7 mouse cellular contexts compared by ENCODE assay signal in genomic region chr2:122765071-122765793, GRCm38 (mm10). TPM values are rescaled to one million over a fixed set of nuclear protein-coding genes. Genes with fewer than 3 reads are reported as not detected.
DNase-seq lines count a peak whose midpoint lies in the region; ATAC-seq lines count a peak whose summit lies in the region.

TSS of gene Sqor (plus strand) at chr2:122765237.

- peak; percentile 68 for DNase-seq in adrenal gland, adult 8-10 months
- DNase-seq in embryo, embryonic 11 days, result peak; percentile 66
- no peak for DNase-seq in gonadal fat pad, adult 2 months (ENCODE audit: low read depth)
- DNase-seq in spleen, adult 18-20 months, result peak; percentile 37 to 45

- no peaks in the 10 kb centered on the region for H3K9me3 ChIP-seq in intestine, embryonic 15.5 days
- H3K9me3 ChIP-seq in limb, embryonic 13.5 days, result no peaks in the 10 kb centered on the region
- no peaks in the 10 kb centered on the region for H3K9me3 ChIP-seq in midbrain, embryonic 13.5 days

- peak within 1 kb of the TSS; percentile 49 for H3K4me3 ChIP-seq in intestine, embryonic 15.5 days (replicated peaks)
- peak within 1 kb of the TSS; percentile 46 for H3K4me3 ChIP-seq in limb, embryonic 13.5 days
- peak within 1 kb of the TSS; percentile 44 for H3K4me3 ChIP-seq in midbrain, embryonic 13.5 days (replicated peaks)

- H3K36me3 ChIP-seq in intestine, embryonic 15.5 days, result no peaks in the 10 kb centered on the region
- H3K36me3 ChIP-seq in limb, embryonic 13.5 days, result no peaks in the 10 kb centered on the region
- H3K36me3 ChIP-seq in midbrain, embryonic 13.5 days, result no peaks in the 10 kb centered on the region

- H3K27ac ChIP-seq in intestine, embryonic 15.5 days, result peak within 1 kb of the TSS; percentile 67
- no peak within 1 kb of the TSS for H3K27ac ChIP-seq in limb, embryonic 13.5 days
- no peak within 1 kb of the TSS for H3K27ac ChIP-seq in midbrain, embryonic 13.5 days

- peak; percentile 94 for ATAC-seq in intestine, embryonic 15.5 days
- ATAC-seq in limb, embryonic 13.5 days (ENCODE audit: low FRiP score, low read depth), result peak; percentile 71
- peak; percentile 79 for ATAC-seq in midbrain, embryonic 13.5 days

- WGBS in intestine, embryonic 15.5 days, result 1% methylated on average over 46 of the region's 46 CpGs
- WGBS in limb, embryonic 13.5 days, result under 1% methylated on average over 46 of the region's 46 CpGs
- WGBS in midbrain, embryonic 13.5 days, result under 1% methylated on average over 44 of the region's 46 CpGs

- peak within 1 kb of the TSS; percentile 54 for H3K9ac ChIP-seq in intestine, embryonic 15.5 days
- peak within 1 kb of the TSS; percentile 70 for H3K9ac ChIP-seq in limb, embryonic 13.5 days
- peak within 1 kb of the TSS; percentile 55 for H3K9ac ChIP-seq in midbrain, embryonic 13.5 days (replicated peaks)

- 0 out of 2 replicates have a peak, but pooled peaks cover 7% of the 10 kb centered on the region for H3K4me1 ChIP-seq in intestine, embryonic 15.5 days (replicated peaks)
- H3K4me1 ChIP-seq in limb, embryonic 13.5 days, result peaks cover 8% of the 10 kb centered on the region
- H3K4me1 ChIP-seq in midbrain, embryonic 13.5 days (replicated peaks), result peaks cover 9% of the 10 kb centered on the region

- no peaks in the 10 kb centered on the region for H3K27me3 ChIP-seq in intestine, embryonic 15.5 days (replicated peaks)
- H3K27me3 ChIP-seq in limb, embryonic 13.5 days, result peaks cover 48% of the 10 kb centered on the region
- peaks cover 31% of the 10 kb centered on the region for H3K27me3 ChIP-seq in midbrain, embryonic 13.5 days

- peak within 1 kb of the TSS; percentile 91 for H3K4me2 ChIP-seq in intestine, embryonic 15.5 days (replicated peaks)
- H3K4me2 ChIP-seq in limb, embryonic 13.5 days (replicated peaks), result peak within 1 kb of the TSS; percentile 86
- H3K4me2 ChIP-seq in midbrain, embryonic 13.5 days (replicated peaks), result peak within 1 kb of the TSS; percentile 75

RNA-seq across cellular contexts. Expression of gene Sqor, which starts in this region (rescaled TPM):
- 10 to 100 TPM; 77.7 to 98.6 (median 87.0) TPM for total RNA-seq in adrenal gland, adult 8-10 months (2022)
- 47.3 and 60.8 TPM in 2 replicates for polyA plus RNA-seq in gonadal fat pad, adult 2 months (2012; rRNA removed)
- polyA plus RNA-seq in intestine, embryonic 15.5 days (2015; fragmentation: Nextera tagmentation; extraction: Ambion mirVana), result 25.7 and 27.3 TPM in 2 replicates
- polyA plus RNA-seq in limb, embryonic 13.5 days (2015; fragmentation: Nextera tagmentation; extraction: Ambion mirVana), result 4.8 TPM in 2 replicates
- 2.6 and 3.4 TPM in 2 replicates for polyA plus RNA-seq in midbrain, embryonic 13.5 days (2015; fragmentation: Nextera tagmentation; extraction: Ambion mirVana)
